Mouse (Mus musculus) heart, embryonic 15.5 days (tissue): ENCODE data around the gene Vmn1r42. TPM values are rescaled to one million over a fixed set of nuclear protein-coding genes. Genes with fewer than 3 reads are reported as not detected.

Experiments used
- polyA plus RNA-seq: library from polyadenylated mRNA; unstranded; fragments of >200 nt; fragmentation: Nextera tagmentation; extraction: Ambion mirVana; gene quantifications from 2 replicates; pipeline ENCODE4 v1.2.1, GENCODE M21; 2015

Vmn1r42 gene
- polyA plus RNA-seq, 1 experiment from 2014 or later, result not detected

Other genes with a start within 250 kb of the Vmn1r42 start
- gene Txnrd3, start 232.4 kb downstream of the Vmn1r42 start, polyA plus RNA-seq, result 12.9 and 14.1 TPM in 2 replicates
- not detected in 2 replicates for gene Vmn1r40, start 168.9 kb downstream of the Vmn1r42 start, polyA plus RNA-seq
- not detected in 2 replicates for gene Vmn1r41, start 135.6 kb downstream of the Vmn1r42 start, polyA plus RNA-seq
- 0.01 TPM in 1 of 2 replicates, not detected in the other for gene Vmn1r43, start within 50 bp of the Vmn1r42 start, polyA plus RNA-seq
- not detected in 2 replicates for gene Vmn1r44, start 7.2 kb upstream of the Vmn1r42 start, polyA plus RNA-seq
- gene Vmn1r45, start 64.2 kb upstream of the Vmn1r42 start, polyA plus RNA-seq, result not detected in 2 replicates
- not detected in 2 replicates for gene Vmn1r46, start 92.9 kb upstream of the Vmn1r42 start, polyA plus RNA-seq
- not detected in 2 replicates for gene Vmn1r47, start 139.7 kb upstream of the Vmn1r42 start, polyA plus RNA-seq
- not detected in 2 replicates for gene Vmn1r48, start 160.4 kb upstream of the Vmn1r42 start, polyA plus RNA-seq
- not detected in 2 replicates for gene Vmn1r49, start 202.1 kb upstream of the Vmn1r42 start, polyA plus RNA-seq
- not detected in 2 replicates for gene Vmn1r50, start 225.0 kb upstream of the Vmn1r42 start, polyA plus RNA-seq
- gene Vmn1r51, start 246.2 kb upstream of the Vmn1r42 start, polyA plus RNA-seq, result not detected in 2 replicates